Mouse (Mus musculus) E14TG2a.4 (cell line): ENCODE data around the gene Gimd1.

ENCODE experiments used
- H3K27me3 ChIP-seq: 2 replicates; pipeline ENCODE4 v1.6.1; 2014; ENCODE audit warnings: low read length, control low read depth; ENCODE audit not compliant: insufficient read depth
- H3K36me3 ChIP-seq: 2 replicates; pipeline ENCODE4 v1.6.1; 2014; ENCODE audit warnings: low read length, control low read depth; ENCODE audit not compliant: insufficient read depth
- H3K4me1 ChIP-seq: replicated peaks from 2 replicates; pipeline ENCODE4 v1.6.1; 2014; ENCODE audit warnings: low read depth, low read length, control low read depth
- H3K4me3 ChIP-seq: replicated peaks from 2 replicates; pipeline ENCODE4 v1.5.1; 2014; ENCODE audit warnings: mild to moderate bottlenecking, low read length
- H3K9me3 ChIP-seq: 2 replicates; pipeline ENCODE4 v1.6.1; 2014; ENCODE audit warnings: low read length, control low read depth
- CTCF ChIP-seq: conservative IDR thresholded peaks from 2 replicates; pipeline ENCODE4 v1.5.1; 2014; ENCODE audit warnings: low read length
- NANOG ChIP-seq: IDR thresholded peaks from 2 replicates; pipeline ENCODE4 v1.6.1; 2014; ENCODE audit warnings: borderline replicate concordance, low read length, mixed read lengths
- POU5F1 ChIP-seq: IDR thresholded peaks from 2 replicates; pipeline ENCODE4 v1.6.1; 2014; ENCODE audit warnings: low read length, borderline replicate concordance

Gimd1 gene

DNA sequence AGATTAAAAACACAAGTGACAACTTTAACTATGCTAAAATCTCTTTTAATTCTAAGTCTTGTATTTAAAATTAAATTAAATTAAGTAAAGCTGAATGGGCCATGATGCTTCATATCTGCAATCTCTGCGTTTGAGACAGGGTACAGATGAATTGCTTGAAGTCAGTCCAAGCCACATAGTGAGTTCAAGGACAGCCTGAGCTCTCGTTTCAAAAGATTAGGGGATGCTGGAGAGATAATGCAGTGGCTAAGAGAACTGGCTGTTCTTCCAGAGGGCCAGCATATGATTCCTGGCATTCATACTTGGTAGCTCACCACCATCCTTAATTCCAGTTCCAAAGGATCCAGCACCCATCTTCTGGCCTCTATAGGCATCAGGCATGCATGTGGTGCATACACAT lies 3.6 kb downstream of the Gimd1 start:
- H3K4me3 ChIP-seq, result no peak overlapping the region
- no peaks in the 10 kb centered on the region for H3K27me3 ChIP-seq
- TF ChIP-seq NANOG (no peak), CTCF (no peak), POU5F1 (no peak)
- H3K9me3 ChIP-seq, result peaks cover 10% of the 10 kb centered on the region
- H3K4me1 ChIP-seq, result no peaks in the 10 kb centered on the region
- no peaks in the 10 kb centered on the region for H3K36me3 ChIP-seq

DNA sequence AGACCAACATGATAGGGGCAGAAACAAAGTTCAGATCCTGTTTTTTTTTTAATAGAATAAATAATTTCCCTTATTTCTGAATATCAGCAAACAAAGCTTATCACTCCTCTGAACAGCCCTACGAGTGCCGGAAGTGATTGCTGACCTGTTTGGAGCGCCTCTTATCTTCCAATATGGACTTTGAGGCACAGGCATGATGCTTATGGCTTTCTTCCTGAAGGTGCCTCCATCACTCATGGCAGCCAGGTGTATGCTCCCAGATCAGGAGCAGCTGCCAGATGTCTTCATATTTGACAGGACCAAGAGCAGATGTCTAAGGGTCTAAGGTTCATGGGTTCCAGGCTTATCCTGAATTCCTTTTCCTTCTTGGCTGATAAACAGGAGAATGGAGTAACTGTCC lies 7.5 kb downstream of the Gimd1 start:
- H3K4me3 ChIP-seq, result no peak overlapping the region
- H3K36me3 ChIP-seq, result no peaks in the 10 kb centered on the region
- no peaks in the 10 kb centered on the region for H3K27me3 ChIP-seq
- no peaks in the 10 kb centered on the region for H3K4me1 ChIP-seq
- no peak for TF ChIP-seq CTCF
- no peak for TF ChIP-seq POU5F1
- no peak for TF ChIP-seq NANOG
- H3K9me3 ChIP-seq, result peaks cover 18% of the 10 kb centered on the region

DNA sequence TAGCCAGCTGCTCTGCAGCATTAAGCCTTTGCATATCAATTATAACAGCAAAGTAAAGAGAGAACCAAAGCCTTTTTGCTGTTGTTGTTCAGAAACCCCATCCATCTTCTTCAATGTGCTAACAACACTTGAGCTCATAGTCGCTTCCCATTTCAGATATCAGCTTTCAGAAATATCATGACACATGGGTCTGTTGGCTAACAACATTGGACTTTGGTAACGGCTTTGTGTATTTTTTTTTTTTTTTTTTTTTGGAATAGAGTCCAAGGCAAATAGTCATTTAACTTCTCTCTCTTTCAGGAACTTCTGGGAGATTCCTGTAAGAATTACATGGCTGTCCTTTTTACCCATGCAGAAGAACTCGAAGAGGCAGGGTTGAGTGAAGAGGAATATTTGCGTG lies 14.5 kb downstream of the Gimd1 start:
- Histone ChIP-seq H3K4me3 (no peak overlapping the region), H3K36me3 (no peaks in the 10 kb centered on the region), H3K27me3 (no peaks in the 10 kb centered on the region), H3K4me1 (no peaks in the 10 kb centered on the region), H3K9me3 (0 out of 2 replicates have a peak, but pooled peaks cover 1% of the 10 kb centered on the region)
- no peak for TF ChIP-seq POU5F1
- TF ChIP-seq CTCF, result no peak
- TF ChIP-seq NANOG, result no peak

DNA sequence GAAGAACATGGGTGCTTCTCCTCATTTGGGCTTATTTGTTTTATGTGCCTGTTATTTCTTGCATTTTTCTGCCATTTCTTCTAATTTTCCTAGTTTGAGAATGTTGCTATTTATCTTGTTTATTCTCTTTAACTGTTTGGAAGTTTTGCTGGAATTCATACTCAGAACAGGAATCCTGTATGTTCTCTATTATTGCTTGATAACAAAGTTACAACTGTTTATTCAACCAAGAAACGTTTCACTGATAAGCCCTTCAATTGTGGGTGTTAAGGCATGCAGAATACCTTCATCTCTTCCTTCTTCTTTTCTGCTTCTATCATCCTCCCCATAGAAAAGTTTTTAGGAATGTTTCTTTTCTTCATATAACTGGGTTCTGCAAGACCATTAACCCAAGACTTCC lies 17.2 kb downstream of the Gimd1 start:
- Histone ChIP-seq H3K36me3 (no peaks in the 10 kb centered on the region), H3K27me3 (no peaks in the 10 kb centered on the region), H3K4me1 (no peaks in the 10 kb centered on the region), H3K4me3 (no peak overlapping the region), H3K9me3 (no peaks in the 10 kb centered on the region)
- no peak for TF ChIP-seq CTCF
- TF ChIP-seq NANOG, result no peak

DNA sequence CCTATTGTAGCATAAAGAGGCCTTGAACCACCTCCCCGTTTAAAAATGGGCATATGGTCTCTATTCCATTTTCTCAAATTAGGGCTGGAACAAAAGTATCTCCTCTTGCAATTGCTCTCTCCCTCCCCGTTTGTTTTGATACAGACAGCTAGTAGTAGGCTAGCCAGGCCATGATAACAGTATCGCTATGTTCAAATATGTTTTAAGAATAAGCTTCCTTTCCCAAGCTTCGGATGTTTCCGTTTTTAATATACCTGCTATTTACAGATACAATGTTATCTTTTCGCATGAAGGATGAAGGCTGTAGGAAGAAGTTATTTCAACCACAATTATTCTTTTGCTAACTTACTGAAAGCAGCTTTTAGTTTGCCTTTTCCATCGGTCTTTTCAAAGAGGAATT lies 19.7 kb downstream of the Gimd1 start:
- Histone ChIP-seq H3K27me3 (no peaks in the 10 kb centered on the region), H3K4me3 (no peak overlapping the region)
- TF ChIP-seq CTCF, result no peak
- no peak for TF ChIP-seq NANOG
- no peak for TF ChIP-seq POU5F1

DNA sequence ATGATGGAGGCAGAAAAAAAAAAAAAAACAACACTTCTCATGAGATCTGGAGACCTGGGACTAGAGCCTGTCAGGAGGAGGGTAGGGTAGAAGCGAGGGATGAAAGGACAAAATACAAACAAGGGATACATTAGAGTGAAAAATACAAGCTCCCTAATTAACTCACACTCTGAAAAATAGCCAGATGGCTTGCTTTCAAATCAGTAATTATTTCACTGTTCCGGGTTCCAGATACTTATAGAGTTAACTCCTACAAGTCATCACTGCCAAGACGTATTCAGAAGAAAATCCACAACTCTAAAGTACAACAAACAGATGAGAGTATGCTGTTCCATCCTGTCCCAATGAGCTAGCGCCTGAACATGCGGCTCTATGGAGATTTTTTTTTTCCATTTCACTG lies 20.6 kb downstream of the Gimd1 start:
- Histone ChIP-seq H3K9me3 (no peaks in the 10 kb centered on the region), H3K36me3 (no peaks in the 10 kb centered on the region), H3K4me1 (no peaks in the 10 kb centered on the region), H3K27me3 (no peaks in the 10 kb centered on the region), H3K4me3 (no peak overlapping the region)
- TF ChIP-seq POU5F1, result no peak
- no peak for TF ChIP-seq CTCF
- TF ChIP-seq NANOG, result no peak

More for the DNA sequence above, 19.7 kb downstream of the Gimd1 start:
- H3K4me1 ChIP-seq, result no peaks in the 10 kb centered on the region
- H3K9me3 ChIP-seq, result no peaks in the 10 kb centered on the region
- H3K36me3 ChIP-seq, result no peaks in the 10 kb centered on the region

DNA sequence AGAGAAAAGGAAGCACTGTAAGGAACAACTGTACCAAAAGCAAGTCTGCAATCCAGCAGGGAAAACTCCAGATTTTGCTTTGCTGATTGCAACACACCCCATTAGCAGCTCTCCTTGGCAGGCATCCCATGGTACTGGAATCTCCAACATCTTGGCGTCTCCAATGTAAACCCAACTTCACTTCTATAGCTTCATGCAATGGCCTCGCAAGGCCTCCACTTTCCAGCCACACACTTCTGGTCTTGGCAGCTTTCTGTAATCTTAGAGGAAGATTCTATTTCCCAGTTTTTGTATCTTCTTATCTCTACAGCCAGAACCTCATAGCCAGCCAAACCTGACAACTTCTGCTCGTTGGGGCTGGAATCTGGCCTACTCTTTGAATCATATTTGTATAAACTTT lies 22.2 kb downstream of the Gimd1 start:
- TF ChIP-seq POU5F1 (no peak), NANOG (no peak), CTCF (no peak)
- no peaks in the 10 kb centered on the region for H3K36me3 ChIP-seq
- no peaks in the 10 kb centered on the region for H3K4me1 ChIP-seq
- no peaks in the 10 kb centered on the region for H3K9me3 ChIP-seq
- H3K4me3 ChIP-seq, result no peak overlapping the region
- no peaks in the 10 kb centered on the region for H3K27me3 ChIP-seq

DNA sequence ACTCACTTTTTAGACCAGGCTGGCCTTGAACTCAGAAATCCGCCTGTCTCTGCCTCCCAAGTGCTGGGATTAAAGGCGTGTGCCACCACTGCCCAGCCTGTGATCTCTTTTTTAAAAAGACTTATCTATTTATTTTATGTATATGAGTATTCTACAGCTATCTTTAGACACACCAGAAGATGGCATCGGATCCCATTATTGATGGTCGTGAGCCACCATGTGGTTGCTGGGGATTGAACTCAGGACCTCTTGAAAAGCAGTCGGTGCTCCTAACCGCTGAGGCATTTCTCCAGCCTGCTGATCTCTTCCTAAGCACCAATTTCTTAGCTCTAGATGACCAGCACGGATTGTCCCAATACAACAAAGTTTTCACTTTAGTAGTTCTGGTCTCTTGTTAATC lies 24.3 kb downstream of the Gimd1 start:
- Histone ChIP-seq H3K36me3 (peaks cover 7% of the 10 kb centered on the region), H3K27me3 (no peaks in the 10 kb centered on the region), H3K9me3 (no peaks in the 10 kb centered on the region), H3K4me1 (no peaks in the 10 kb centered on the region), H3K4me3 (no peak overlapping the region)
- TF ChIP-seq CTCF, result no peak
- no peak for TF ChIP-seq NANOG
- TF ChIP-seq POU5F1, result no peak

DNA sequence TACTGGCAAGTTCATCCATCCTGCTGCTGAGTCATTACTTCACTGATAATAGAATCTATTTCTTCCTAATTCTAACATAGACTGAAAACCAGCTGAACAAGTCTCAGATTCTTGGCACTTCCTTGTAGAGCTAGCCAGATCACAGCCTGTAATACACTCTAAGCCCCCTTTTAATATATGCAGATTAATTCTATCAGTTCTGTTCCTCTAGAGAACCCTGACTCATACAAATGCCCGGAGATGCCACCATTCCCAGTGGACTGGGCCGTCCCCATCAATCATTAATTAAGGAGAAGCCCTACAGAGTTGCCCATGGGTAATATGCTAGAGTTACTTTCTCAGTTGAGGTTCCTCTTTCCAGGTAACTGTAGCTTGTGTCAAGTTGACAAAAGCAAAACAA lies 26.3 kb downstream of the Gimd1 start:
- no peaks in the 10 kb centered on the region for H3K4me1 ChIP-seq
- TF ChIP-seq NANOG, result no peak
- no peak for TF ChIP-seq CTCF
- no peak for TF ChIP-seq POU5F1
- H3K36me3 ChIP-seq, result peaks cover 27% of the 10 kb centered on the region
- no peak overlapping the region for H3K4me3 ChIP-seq
- no peaks in the 10 kb centered on the region for H3K27me3 ChIP-seq
- no peaks in the 10 kb centered on the region for H3K9me3 ChIP-seq

DNA sequence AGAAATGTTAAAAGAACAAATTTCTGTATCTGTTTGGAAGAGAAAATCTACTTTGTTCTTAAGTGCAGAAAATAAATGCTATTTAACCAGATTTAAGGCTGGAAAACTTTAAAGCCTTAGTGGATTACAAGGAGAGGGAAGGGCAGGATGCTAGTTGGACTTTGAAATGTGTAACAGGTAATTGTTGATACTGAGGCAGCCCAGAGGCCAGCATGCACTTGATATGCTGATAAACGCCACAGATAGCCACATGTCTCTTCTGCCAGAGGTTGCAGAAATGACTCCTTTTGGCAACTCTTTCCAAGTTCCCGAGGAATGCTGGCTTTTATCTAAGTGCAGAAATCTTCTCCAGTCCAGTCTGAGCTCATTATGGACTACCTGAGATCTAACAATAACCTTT lies 47.9 kb downstream of the Gimd1 start:
- peaks cover 39% of the 10 kb centered on the region for H3K36me3 ChIP-seq

More for the DNA sequence above, 47.9 kb downstream of the Gimd1 start:
- H3K9me3 ChIP-seq, result no peaks in the 10 kb centered on the region
- no peak overlapping the region for H3K4me3 ChIP-seq
- no peaks in the 10 kb centered on the region for H3K27me3 ChIP-seq
- TF ChIP-seq CTCF (no peak), POU5F1 (no peak), NANOG (no peak)
- H3K4me1 ChIP-seq, result peaks cover 9% of the 10 kb centered on the region
